Mouse (Mus musculus) hematopoietic stem cell, adult 5-6 weeks (primary cell): ENCODE measurements around the gene Kl. TPM values are rescaled to one million over a fixed set of nuclear protein-coding genes. Genes with fewer than 3 reads are reported as not detected.

ENCODE experiments used
- ATAC-seq, 2 experiments: fragments of 125-278 bp in 1 of 2; replicated peaks in 1 of 2; 2 replicates each; pipeline ENCODE4 v1.8.0; 2016 to 2017; ENCODE audit warnings: inconsistent platforms in 2 of 2, mild to moderate bottlenecking in 2 of 2, moderate number of reproducible peaks in 2 of 2, low read depth in 1 of 2, moderate TSS enrichment in 1 of 2; ENCODE audit not compliant: low FRiP score in 2 of 2, poor library complexity in 2 of 2, severe bottlenecking in 2 of 2, insufficient read depth in 1 of 2, low TSS enrichment in 1 of 2
- total RNA-seq: library from RNA; stranded (forward); fragments of 172-1452, 232-1000 nt; gene quantifications from 2 replicates; pipeline ENCODE4 v1.2.3, GENCODE M21; 2017

The Kl gene
- total RNA-seq, 1 experiment from 2014 or later: not detected

GRCm38 (mm10) chr5:151018959-151019358 is 66.6 kb downstream of the Kl start:
- no peak for ATAC-seq

GRCm38 (mm10) chr5:151020031-151020820 is 67.8 kb downstream of the Kl start:
- ATAC-seq: no peak

DNA sequence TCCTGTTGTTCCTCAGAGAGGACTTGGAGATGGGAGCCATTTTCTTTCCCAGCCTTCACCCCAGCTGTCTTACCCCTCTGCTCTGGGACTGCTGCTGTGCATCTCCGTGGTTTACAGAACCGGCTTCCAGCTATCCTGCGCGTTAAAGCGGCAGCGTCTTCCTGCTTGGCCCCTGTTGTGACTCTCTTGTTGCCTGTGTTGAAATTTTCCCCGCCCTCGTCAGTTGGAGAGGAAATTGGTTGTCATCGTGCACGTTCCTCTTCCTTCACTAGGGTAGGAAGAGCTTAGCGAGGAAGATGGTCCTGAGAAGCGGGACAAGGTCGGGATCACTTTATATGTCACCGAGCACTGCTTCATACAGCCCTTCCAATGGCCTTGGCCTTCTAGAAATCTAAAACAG is 68.4 kb downstream of the Kl start:
- no peak for ATAC-seq

GRCm38 (mm10) chr5:151022026-151022425 is 69.6 kb downstream of the Kl start:
- no peak for ATAC-seq

DNA sequence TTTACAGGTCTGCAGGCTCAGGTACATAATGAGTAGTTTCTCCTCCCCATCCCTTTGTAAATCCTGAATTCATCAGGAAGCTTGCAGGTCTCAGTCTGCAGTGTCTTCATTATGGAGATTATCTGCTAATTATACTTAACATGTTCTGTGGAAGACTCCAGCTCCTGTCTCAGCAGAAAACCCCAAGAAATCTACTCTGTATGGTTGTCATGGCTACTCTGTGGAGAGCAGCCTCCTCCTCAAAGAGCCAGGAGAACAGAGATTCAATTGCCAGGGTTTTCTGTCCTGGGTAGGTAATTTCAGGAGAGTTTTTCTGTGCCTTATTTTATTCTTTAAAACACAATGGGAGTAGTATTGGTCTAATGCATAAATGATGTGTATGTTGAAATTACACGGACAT is 70.5 kb downstream of the Kl start:
- ATAC-seq: no peak

DNA sequence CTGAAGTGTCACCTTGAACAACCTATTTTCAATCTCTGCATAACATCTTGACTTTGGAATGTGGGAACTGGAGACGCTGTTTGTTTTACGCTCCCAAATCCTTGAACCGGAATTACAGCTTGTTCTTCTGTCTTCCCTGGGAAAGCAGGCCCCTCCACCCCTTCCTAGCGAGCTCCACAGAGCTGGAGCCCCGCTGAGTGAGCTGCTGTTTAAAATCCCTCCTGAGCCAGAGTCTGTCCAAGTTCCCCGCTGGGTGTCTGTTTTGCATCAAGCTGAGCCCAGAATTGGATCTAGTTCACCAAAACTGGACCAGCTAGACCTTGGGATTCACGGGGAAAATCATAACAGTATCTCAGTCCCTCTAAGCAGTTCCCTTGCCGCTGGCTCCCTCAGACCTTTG is 71.1 kb downstream of the Kl start:
- ATAC-seq: no peak

DNA sequence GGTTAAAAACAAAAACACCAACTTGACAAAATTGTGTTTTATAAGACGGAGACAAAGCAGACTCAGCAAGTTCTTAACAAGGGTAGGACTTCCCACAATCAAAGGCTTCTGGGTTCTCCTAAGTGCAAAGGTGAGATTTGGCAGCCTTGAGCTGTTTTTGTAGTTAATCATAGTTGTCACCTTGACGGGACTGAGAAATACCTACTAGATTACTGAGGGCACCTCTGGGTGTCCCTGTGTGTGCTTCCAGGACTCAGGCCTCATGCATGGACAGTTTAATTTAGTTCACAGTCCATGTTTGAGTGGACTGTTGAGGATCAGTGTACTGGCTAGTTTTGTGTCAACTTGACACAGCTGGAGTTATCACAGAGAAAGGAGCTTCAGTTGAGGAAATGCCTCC is 72.1 kb downstream of the Kl start:
- no peak for ATAC-seq

- no peak; a peak in 1 of 4 replicates for ATAC-seq
Observed at GRCm38 (mm10) chr5:151026069-151026468, 73.7 kb downstream of the Kl start.

GRCm38 (mm10) chr5:151027171-151027570 is 74.8 kb downstream of the Kl start:
- ATAC-seq: no peak

- ATAC-seq: no peak
Observed at GRCm38 (mm10) chr5:151028906-151029305, 76.5 kb downstream of the Kl start.

- ATAC-seq: no peak
Observed at GRCm38 (mm10) chr5:151034715-151035512, 82.5 kb downstream of the Kl start.

DNA sequence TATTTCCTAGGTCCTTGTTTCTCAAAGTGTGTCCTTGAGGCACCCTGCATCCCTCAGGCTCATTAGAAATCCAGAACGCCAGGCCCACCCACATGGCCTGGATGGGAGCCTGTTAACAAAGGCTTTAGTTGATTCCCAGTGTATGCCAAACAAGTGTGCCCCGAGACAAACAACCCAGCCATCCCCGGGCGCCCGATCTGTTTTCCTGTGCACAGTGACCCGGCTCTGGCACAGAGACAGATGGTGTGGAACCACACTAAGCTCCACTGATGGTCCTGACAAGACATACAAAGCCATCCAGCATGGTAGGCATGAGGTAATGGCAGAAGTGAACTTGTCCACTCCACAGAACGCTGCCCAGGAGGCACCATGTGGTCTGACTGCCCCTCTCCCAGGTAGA is 85.5 kb downstream of the Kl start:
- ATAC-seq: no peak

- no peak for ATAC-seq
Observed at GRCm38 (mm10) chr5:151042911-151043310, 90.5 kb downstream of the Kl start.
